Mouse (Mus musculus): ENCODE data around the gene Rnf149. TPM values are rescaled to one million over a fixed set of nuclear protein-coding genes. Genes with fewer than 3 reads are reported as not detected.
"Not testable (repeated sequence)": the region's sequence is repeated elsewhere in the genome, so short reads cannot be mapped to it uniquely, and the experiment has no call there.

Rnf149 gene
- total and polyA plus RNA-seq, 2 experiments: 58.9 to 83.6 TPM

GRCm38 (mm10) chr1:39614462-39615279 is 37.5 kb upstream of the Rnf149 start:
- no peak overlapping the region for H3K27ac ChIP-seq (replicated peaks; ENCODE audit: insufficient read depth, low read depth, low read length)
- 20% methylated on average over 11 of the region's 11 CpGs for WGBS
- H3K9ac ChIP-seq (ENCODE audit: low read depth, low read length): no peak overlapping the region

GRCm38 (mm10) chr1:39613061-39613460 is 35.9 kb upstream of the Rnf149 start:
- no peak for DNase-seq (ENCODE audit: extremely low read depth, low read depth, low spot score)
- H3K36me3 ChIP-seq (ENCODE audit: control insufficient read depth, insufficient read depth, low read length): no peaks in the 10 kb centered on the region
- no peak overlapping the region for H3K4me3 ChIP-seq (ENCODE audit: insufficient read depth, low read depth, low read length)
- peaks cover 15% of the 10 kb centered on the region for H3K4me1 ChIP-seq (ENCODE audit: control insufficient read depth, insufficient read depth, low read length)
- WGBS: 95% methylated on average over 3 of the region's 3 CpGs
- H3K27ac ChIP-seq (replicated peaks; ENCODE audit: insufficient read depth, low read depth, low read length): 0 out of 2 replicates have a peak overlapping the region, but pooled peaks have one; percentile 33
- TF ChIP-seq POLR2A (IDR thresholded peaks at IDR 0.05; ENCODE audit: extremely low read depth, insufficient read depth, low read length): no peak
- TF ChIP-seq CTCF (IDR thresholded peaks at IDR 0.05; ENCODE audit: low read depth, low read length): no peak
- H3K79me2 ChIP-seq (ENCODE audit: control insufficient read depth, insufficient read depth, low read length): no peaks in the 10 kb centered on the region
- H3K9ac ChIP-seq (ENCODE audit: low read depth, low read length): no peak overlapping the region
- H3K27me3 ChIP-seq (ENCODE audit: control insufficient read depth, insufficient read depth, low read length): no peaks in the 10 kb centered on the region

More at GRCm38 (mm10) chr1:39614462-39615279, 37.5 kb upstream of the Rnf149 start:
- Histone ChIP-seq H3K4me1 (ENCODE audit: control insufficient read depth, insufficient read depth, low read length) (peaks cover 13% of the 10 kb centered on the region), H3K36me3 (ENCODE audit: control insufficient read depth, insufficient read depth, low read length) (no peaks in the 10 kb centered on the region), H3K27me3 (ENCODE audit: control insufficient read depth, insufficient read depth, low read length) (no peaks in the 10 kb centered on the region), H3K4me3 (ENCODE audit: insufficient read depth, low read depth, low read length) (no peak overlapping the region), H3K79me2 (ENCODE audit: control insufficient read depth, insufficient read depth, low read length) (no peaks in the 10 kb centered on the region)
- TF ChIP-seq POLR2A (IDR thresholded peaks at IDR 0.05; ENCODE audit: extremely low read depth, insufficient read depth, low read length) (no peak), CTCF (IDR thresholded peaks at IDR 0.05; ENCODE audit: low read depth, low read length) (peak; percentile 40)
- peak; percentile 45 for DNase-seq (ENCODE audit: extremely low read depth, low read depth, low spot score)

GRCm38 (mm10) chr1:39612491-39612890 is 35.3 kb upstream of the Rnf149 start:
- peak overlapping the region; percentile 33; the same call in 1 of the 2 replicates for H3K27ac ChIP-seq (replicated peaks; ENCODE audit: insufficient read depth, low read depth, low read length)
- 29% methylated on average over 5 of the region's 5 CpGs for WGBS
- H3K4me3 ChIP-seq (ENCODE audit: insufficient read depth, low read depth, low read length): no peak overlapping the region
- H3K79me2 ChIP-seq (ENCODE audit: control insufficient read depth, insufficient read depth, low read length): no peaks in the 10 kb centered on the region
- TF ChIP-seq CTCF (IDR thresholded peaks at IDR 0.05; ENCODE audit: low read depth, low read length): no peak
- TF ChIP-seq POLR2A (IDR thresholded peaks at IDR 0.05; ENCODE audit: extremely low read depth, insufficient read depth, low read length): no peak
- DNase-seq (ENCODE audit: extremely low read depth, low read depth, low spot score): peak; percentile 89
- H3K36me3 ChIP-seq (ENCODE audit: control insufficient read depth, insufficient read depth, low read length): no peaks in the 10 kb centered on the region
- no peak overlapping the region for H3K9ac ChIP-seq (ENCODE audit: low read depth, low read length)
- H3K27me3 ChIP-seq (ENCODE audit: control insufficient read depth, insufficient read depth, low read length): no peaks in the 10 kb centered on the region
- peaks cover 15% of the 10 kb centered on the region for H3K4me1 ChIP-seq (ENCODE audit: control insufficient read depth, insufficient read depth, low read length)

DNA sequence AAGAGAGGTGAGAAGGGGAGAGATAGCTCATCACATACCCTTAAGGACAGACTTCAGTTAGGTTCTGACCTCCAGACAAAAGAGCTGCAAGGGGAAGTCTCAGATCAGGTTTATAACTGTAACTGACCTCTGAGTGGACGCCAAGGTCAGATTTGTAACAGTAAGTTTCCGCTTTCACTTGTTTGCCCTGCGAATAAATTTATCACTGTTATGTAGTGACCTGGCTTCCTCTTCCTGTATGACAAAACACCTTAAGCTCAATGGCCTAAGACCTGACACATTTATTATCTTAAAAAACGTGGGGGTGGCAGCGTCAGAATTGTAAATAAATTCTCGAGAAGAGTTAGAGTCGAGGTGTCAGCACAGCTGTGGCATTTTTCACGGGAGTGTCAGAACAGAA is 31.3 kb upstream of the Rnf149 start:
- TF ChIP-seq CTCF (IDR thresholded peaks at IDR 0.05; ENCODE audit: low read depth, low read length): no peak
- no peak for TF ChIP-seq POLR2A (IDR thresholded peaks at IDR 0.05; ENCODE audit: extremely low read depth, insufficient read depth, low read length)
- 39% methylated on average over 8 of the region's 8 CpGs for WGBS

DNA sequence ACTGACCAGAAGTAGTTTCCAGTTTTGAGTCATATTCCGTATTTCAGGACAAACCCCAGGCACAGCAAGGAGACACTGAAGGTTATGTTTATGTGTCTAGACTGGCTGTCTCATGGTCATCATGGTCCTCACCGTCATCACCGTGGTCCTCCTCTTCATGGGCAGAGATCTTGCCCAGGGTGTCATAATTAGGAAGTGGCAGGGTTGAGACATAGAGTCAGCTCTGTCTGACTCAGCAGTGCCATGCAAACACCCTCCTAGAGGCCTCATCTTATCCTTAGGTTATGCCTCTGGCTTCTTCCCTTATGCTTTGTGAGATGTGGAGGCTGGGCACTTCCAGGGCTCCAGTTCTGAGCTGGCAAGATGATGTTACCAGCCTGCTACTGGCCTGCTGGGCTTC is 25.3 kb upstream of the Rnf149 start:
- no peak overlapping the region for H3K27ac ChIP-seq (replicated peaks; ENCODE audit: insufficient read depth, low read depth, low read length)
- peaks cover 7% of the 10 kb centered on the region for H3K4me1 ChIP-seq (ENCODE audit: control insufficient read depth, insufficient read depth, low read length)
- TF ChIP-seq CTCF (IDR thresholded peaks at IDR 0.05; ENCODE audit: low read depth, low read length): no peak
- no peak for TF ChIP-seq POLR2A (IDR thresholded peaks at IDR 0.05; ENCODE audit: extremely low read depth, insufficient read depth, low read length)
- H3K79me2 ChIP-seq (ENCODE audit: control insufficient read depth, insufficient read depth, low read length): no peaks in the 10 kb centered on the region
- no peak for DNase-seq (ENCODE audit: extremely low read depth, low read depth, low spot score)
- no peaks in the 10 kb centered on the region for H3K27me3 ChIP-seq (ENCODE audit: control insufficient read depth, insufficient read depth, low read length)
- H3K36me3 ChIP-seq (ENCODE audit: control insufficient read depth, insufficient read depth, low read length): no peaks in the 10 kb centered on the region
- H3K9ac ChIP-seq (ENCODE audit: low read depth, low read length): no peak overlapping the region
- WGBS: 93% methylated on average over 3 of the region's 3 CpGs
- H3K4me3 ChIP-seq (ENCODE audit: insufficient read depth, low read depth, low read length): no peak overlapping the region

More for the DNA sequence above, 31.3 kb upstream of the Rnf149 start:
- peaks cover 14% of the 10 kb centered on the region for H3K4me1 ChIP-seq (ENCODE audit: control insufficient read depth, insufficient read depth, low read length)
- no peak overlapping the region for H3K9ac ChIP-seq (ENCODE audit: low read depth, low read length)
- H3K79me2 ChIP-seq (ENCODE audit: control insufficient read depth, insufficient read depth, low read length): no peaks in the 10 kb centered on the region
- no peaks in the 10 kb centered on the region for H3K36me3 ChIP-seq (ENCODE audit: control insufficient read depth, insufficient read depth, low read length)
- H3K27ac ChIP-seq (replicated peaks; ENCODE audit: insufficient read depth, low read depth, low read length): no peak overlapping the region
- H3K27me3 ChIP-seq (ENCODE audit: control insufficient read depth, insufficient read depth, low read length): no peaks in the 10 kb centered on the region
- H3K4me3 ChIP-seq (ENCODE audit: insufficient read depth, low read depth, low read length): no peak overlapping the region
- DNase-seq (ENCODE audit: extremely low read depth, low read depth, low spot score): peak; percentile 73

GRCm38 (mm10) chr1:39598726-39599125 is 21.5 kb upstream of the Rnf149 start:
- Histone ChIP-seq H3K4me1 (ENCODE audit: control insufficient read depth, insufficient read depth, low read length) (peaks cover 13% of the 10 kb centered on the region), H3K36me3 (ENCODE audit: control insufficient read depth, insufficient read depth, low read length) (no peaks in the 10 kb centered on the region), H3K27ac (replicated peaks; ENCODE audit: insufficient read depth, low read depth, low read length) (no peak overlapping the region), H3K27me3 (ENCODE audit: control insufficient read depth, insufficient read depth, low read length) (no peaks in the 10 kb centered on the region), H3K9ac (ENCODE audit: low read depth, low read length) (no peak overlapping the region), H3K79me2 (ENCODE audit: control insufficient read depth, insufficient read depth, low read length) (no peaks in the 10 kb centered on the region), H3K4me3 (ENCODE audit: insufficient read depth, low read depth, low read length) (no peak overlapping the region)
- TF ChIP-seq POLR2A (IDR thresholded peaks at IDR 0.05; ENCODE audit: extremely low read depth, insufficient read depth, low read length): no peak
- no peak for TF ChIP-seq CTCF (IDR thresholded peaks at IDR 0.05; ENCODE audit: low read depth, low read length)
- peak; percentile 83 for DNase-seq (ENCODE audit: extremely low read depth, low read depth, low spot score)
- WGBS: 43% methylated on average over 11 of the region's 11 CpGs

- not testable (repeated sequence) for H3K4me3 ChIP-seq (ENCODE audit: insufficient read depth, low read depth, low read length); H3K27ac ChIP-seq (replicated peaks; ENCODE audit: insufficient read depth, low read depth, low read length); DNase-seq (ENCODE audit: extremely low read depth, low read depth, low spot score); H3K9ac ChIP-seq (ENCODE audit: low read depth, low read length); H3K79me2 ChIP-seq (ENCODE audit: control insufficient read depth, insufficient read depth, low read length); H3K36me3 ChIP-seq (ENCODE audit: control insufficient read depth, insufficient read depth, low read length); H3K27me3 ChIP-seq (ENCODE audit: control insufficient read depth, insufficient read depth, low read length)
- H3K4me1 ChIP-seq (ENCODE audit: control insufficient read depth, insufficient read depth, low read length): peaks cover 17% of the 10 kb centered on the region
- 89% methylated on average over 9 of the region's 9 CpGs for WGBS
These were observed 19.9 kb upstream of the Rnf149 start for GRCm38 (mm10) chr1:39597135-39597534.
